Mouse (Mus musculus) heart, embryonic 12.5 days (tissue): ENCODE measurements around the gene Fam129b. TPM values are rescaled to one million over a fixed set of nuclear protein-coding genes. Genes with fewer than 3 reads are reported as not detected.

Source experiments
- ATAC-seq: fragments of 200-750 bp; cut with Nextera tagmentation; 2 replicates; pipeline ENCODE4 v1.8.0; 2017; ENCODE audit warnings: moderate TSS enrichment, moderate library complexity; ENCODE audit not compliant: insufficient number of reproducible peaks, low FRiP score
- H3K27ac ChIP-seq: fragments of 300-500 bp; sonication (generic); 2 replicates; pipeline ENCODE4 v1.5.1; 2016; ENCODE audit warnings: mild to moderate bottlenecking, moderate library complexity; ENCODE audit not compliant: poor library complexity, severe bottlenecking
- H3K27me3 ChIP-seq: fragments of 300-500 bp; sonication (generic); replicated peaks from 2 replicates; pipeline ENCODE4 v1.6.1; 2016; ENCODE audit warnings: mild to moderate bottlenecking, moderate library complexity
- H3K36me3 ChIP-seq: fragments of 300-500 bp; sonication (generic); 2 replicates; pipeline ENCODE4 v1.6.1; 2016; ENCODE audit warnings: mild to moderate bottlenecking, moderate library complexity
- H3K4me1 ChIP-seq: fragments of 300-500 bp; sonication (generic); replicated peaks from 2 replicates; pipeline ENCODE4 v1.6.1; 2016; ENCODE audit warnings: mild to moderate bottlenecking
- H3K4me2 ChIP-seq: fragments of 300-500 bp; sonication (generic); 2 replicates; pipeline ENCODE4 v1.6.1; 2016; ENCODE audit warnings: mild to moderate bottlenecking, moderate library complexity
- H3K4me3 ChIP-seq: fragments of 300-500 bp; sonication (generic); 2 replicates; pipeline ENCODE4 v1.5.1; 2016; ENCODE audit warnings: mild to moderate bottlenecking
- H3K9ac ChIP-seq: fragments of 300-500 bp; sonication (generic); 2 replicates; pipeline ENCODE4 v1.6.1; 2016; ENCODE audit warnings: mild to moderate bottlenecking, moderate library complexity
- H3K9me3 ChIP-seq: fragments of 300-500 bp; sonication (generic); replicated peaks from 2 replicates; pipeline ENCODE4 v1.6.1; 2016; ENCODE audit warnings: mild to moderate bottlenecking, moderate library complexity
- WGBS: fragments of 180-500 bp; shearing (Covaris S2); methylation state at CpG from one replicate; pipeline ENCODE4 v1.1.7; 2016; 5-methylcytosine and 5-hydroxymethylcytosine counted together
- polyA plus RNA-seq: library from polyadenylated mRNA; unstranded; fragments of >200 nt; fragmentation: Nextera tagmentation; extraction: Ambion mirVana; gene quantifications from 2 replicates; pipeline ENCODE4 v1.2.1, GENCODE M21; 2016

Gene Fam129b
- polyA plus RNA-seq, 1 experiment from 2014 or later = 62.0 TPM

DNA sequence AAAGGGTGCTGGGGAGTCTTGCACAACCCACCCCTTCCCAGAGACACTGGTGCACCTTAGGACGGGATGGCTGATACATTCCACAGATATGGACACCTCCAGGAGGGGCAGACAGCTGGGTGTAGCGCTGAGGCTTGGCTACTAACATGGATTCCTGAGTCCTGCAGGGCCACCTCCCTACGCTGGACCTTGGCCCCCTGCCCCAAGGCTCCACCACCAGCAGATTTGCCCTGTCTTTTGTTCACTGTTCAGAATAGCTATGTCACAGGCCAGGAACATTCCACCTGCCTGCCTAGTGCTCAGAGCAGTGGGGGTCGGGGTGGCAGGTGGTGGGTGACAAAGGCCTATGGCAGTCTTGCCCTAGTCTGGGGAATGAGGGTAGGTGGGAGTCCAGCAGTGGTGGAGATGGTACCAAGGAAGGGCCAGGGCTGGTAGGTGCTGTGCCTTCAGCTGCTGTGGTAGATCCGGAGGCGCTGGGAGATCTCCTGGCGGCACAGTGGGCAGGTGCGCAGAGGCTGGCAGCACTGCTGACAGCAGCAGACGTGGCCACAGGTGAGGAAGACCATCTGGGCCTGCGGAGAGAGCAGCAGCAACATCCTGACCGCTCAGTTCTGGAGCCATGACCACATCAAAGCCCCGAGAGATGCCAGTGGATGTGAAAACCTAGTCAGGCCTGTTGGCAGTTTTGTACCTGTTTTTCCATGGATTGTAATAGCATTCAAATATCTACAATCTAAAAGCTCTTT is 50.6 kb downstream of the Fam129b start:
- no peak overlapping the region for H3K4me2 ChIP-seq
- H3K36me3 ChIP-seq = peaks cover 76% of the 10 kb centered on the region
- H3K4me3 ChIP-seq = no peak overlapping the region
- no peaks in the 10 kb centered on the region for H3K4me1 ChIP-seq
- no peak for ATAC-seq
- 83% methylated on average over 12 of the region's 12 CpGs for WGBS
- no peak overlapping the region for H3K27ac ChIP-seq
- no peaks in the 10 kb centered on the region for H3K27me3 ChIP-seq
- no peaks in the 10 kb centered on the region for H3K9me3 ChIP-seq
- H3K9ac ChIP-seq = no peak overlapping the region

DNA sequence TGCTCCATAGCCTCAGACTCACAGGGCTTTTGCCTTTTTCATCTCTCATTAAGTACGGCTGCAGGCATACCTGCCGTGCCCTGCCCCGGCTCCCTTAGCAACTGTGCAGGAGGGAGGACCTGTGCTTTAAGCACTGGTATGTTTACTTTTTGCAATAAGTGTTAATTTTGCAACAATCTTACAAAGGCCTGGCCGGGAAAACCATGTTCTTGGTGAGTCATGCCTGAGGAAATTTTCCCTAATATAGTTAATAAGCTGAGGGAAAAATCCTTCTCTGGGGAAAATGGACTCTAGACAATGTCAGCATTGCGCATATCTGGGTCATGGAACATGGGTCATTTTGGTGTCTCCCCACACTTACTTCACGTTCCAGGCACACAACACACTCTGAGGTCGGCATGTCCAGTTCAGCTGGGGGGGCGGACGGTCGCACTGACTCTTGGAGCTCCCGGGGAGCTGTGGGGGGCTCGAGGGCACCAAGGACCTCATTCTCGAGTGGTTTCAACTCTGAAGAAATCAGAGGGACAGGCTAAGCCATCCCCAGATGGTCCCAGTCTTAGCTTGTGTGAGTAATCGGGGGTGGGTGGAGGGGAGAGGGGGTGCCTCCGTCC is 51.8 kb downstream of the Fam129b start:
- Histone ChIP-seq H3K4me3 (no peak overlapping the region), H3K9ac (no peak overlapping the region), H3K4me2 (no peak overlapping the region), H3K4me1 (no peaks in the 10 kb centered on the region), H3K9me3 (no peaks in the 10 kb centered on the region), H3K27me3 (no peaks in the 10 kb centered on the region), H3K27ac (no peak overlapping the region), H3K36me3 (peaks cover 71% of the 10 kb centered on the region)
- WGBS = 77% methylated on average over 15 of the region's 15 CpGs
- no peak for ATAC-seq

DNA sequence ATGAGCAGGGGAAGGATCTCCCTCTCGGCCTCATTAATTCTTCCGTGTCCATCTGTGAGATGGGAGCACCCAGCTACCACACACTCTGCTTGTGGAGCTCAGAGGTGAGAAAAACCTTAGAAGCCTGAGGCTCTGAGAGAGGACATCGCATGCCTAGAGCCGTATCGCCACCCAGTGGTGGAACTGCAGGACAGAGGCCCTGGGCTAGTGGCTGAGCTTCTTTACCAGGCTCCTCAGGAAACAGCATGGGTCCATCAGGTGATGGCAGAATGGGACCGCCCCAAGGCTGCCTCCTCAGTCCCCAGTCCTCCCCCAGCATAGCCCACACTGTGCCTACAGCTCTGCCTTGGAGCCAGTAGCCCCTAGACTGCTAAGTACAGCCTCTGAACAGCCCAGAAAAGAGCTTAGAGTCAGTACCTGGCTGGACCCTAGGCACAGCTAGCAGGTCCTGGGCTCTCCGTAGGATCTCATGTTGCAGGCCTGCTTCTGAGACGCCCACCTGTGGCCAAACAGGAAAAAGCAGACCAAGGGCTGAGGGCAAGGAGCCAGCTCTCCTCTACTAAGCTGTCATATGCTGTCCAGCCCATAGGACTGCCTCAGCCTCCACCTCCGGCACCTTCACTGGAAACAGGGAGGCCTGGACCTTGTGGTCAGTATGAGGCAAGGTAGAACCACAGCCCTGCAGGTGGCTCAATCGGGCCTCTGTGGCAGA is 52.5 kb downstream of the Fam129b start:
- peak; percentile 53 for ATAC-seq
- Histone ChIP-seq H3K4me2 (no peak overlapping the region), H3K4me3 (no peak overlapping the region), H3K4me1 (no peaks in the 10 kb centered on the region), H3K27me3 (no peaks in the 10 kb centered on the region), H3K36me3 (peaks cover 71% of the 10 kb centered on the region), H3K9ac (no peak overlapping the region), H3K27ac (no peak overlapping the region), H3K9me3 (no peaks in the 10 kb centered on the region)
- 28% methylated on average over 10 of the region's 10 CpGs for WGBS

DNA sequence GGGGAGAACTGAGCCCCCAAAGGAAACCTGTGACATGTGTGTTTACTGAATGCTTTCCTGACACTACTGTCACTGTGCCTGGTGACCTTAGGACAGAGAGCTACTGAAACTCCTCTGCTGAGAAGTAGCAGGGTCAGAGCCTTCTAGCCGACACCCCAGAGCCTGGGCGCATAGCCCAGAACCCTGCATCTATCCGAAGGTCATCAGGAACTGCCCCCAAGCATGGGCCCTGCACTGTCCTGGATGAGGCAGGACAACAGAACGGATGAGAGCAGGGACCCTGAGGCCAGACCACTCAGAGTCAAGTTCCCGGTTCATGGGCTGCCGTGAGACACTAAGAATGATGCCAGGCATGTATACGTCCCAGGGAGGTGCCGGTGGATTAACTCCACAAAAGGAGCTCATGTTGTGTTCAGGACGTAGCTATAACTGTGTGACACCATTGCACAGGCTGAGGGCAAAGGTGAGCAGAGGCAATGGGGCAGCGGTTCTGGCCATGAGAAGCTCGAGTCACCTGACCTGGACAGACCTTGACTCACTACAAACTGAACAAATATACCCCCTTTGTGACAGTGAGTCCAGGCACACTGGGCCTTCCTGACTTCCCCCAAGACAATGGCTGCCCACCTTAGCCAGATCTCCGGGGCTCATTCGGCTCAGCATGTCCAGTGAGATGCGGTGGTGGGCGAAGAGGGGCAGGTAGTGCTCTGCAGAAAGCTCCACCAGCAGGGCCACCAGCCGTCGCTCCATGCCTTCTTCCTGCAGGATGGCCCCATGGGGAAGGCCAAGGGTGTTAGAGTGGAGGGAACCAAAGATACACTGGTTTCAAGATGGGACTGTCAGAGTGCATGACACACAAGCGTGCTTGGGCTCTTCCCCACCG is 53.3 kb downstream of the Fam129b start:
- WGBS = 88% methylated on average over 19 of the region's 19 CpGs
- Histone ChIP-seq H3K4me2 (no peak overlapping the region), H3K36me3 (peaks cover 71% of the 10 kb centered on the region), H3K9ac (no peak overlapping the region), H3K27ac (no peak overlapping the region), H3K4me1 (no peaks in the 10 kb centered on the region), H3K27me3 (no peaks in the 10 kb centered on the region), H3K4me3 (no peak overlapping the region), H3K9me3 (no peaks in the 10 kb centered on the region)
- no peak for ATAC-seq

DNA sequence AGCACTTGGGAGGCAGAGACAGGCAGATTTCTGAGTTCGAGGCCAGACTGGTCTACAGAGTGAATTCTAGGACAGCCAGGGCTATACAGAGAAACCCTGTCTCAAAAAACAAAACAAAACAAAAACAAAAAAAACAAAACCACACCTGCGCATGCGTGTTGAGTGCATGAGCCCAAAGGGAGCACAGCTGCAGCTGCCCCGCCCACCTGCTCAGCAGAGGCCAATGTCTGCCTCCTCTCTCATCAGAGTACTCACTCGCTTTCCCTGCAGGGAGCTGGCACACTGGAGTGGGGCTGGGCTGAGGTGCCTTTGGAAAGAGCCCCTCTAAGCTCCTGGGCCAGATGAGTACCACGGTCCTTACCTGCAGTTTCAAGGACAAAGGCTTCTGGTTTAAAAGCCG is 55.8 kb downstream of the Fam129b start:
- no peak for ATAC-seq
- no peaks in the 10 kb centered on the region for H3K9me3 ChIP-seq
- no peaks in the 10 kb centered on the region for H3K4me1 ChIP-seq
- H3K4me2 ChIP-seq = no peak overlapping the region
- no peaks in the 10 kb centered on the region for H3K27me3 ChIP-seq
- WGBS = 69% methylated on average over 7 of the region's 7 CpGs
- no peak overlapping the region for H3K27ac ChIP-seq
- H3K9ac ChIP-seq = no peak overlapping the region
- H3K4me3 ChIP-seq = no peak overlapping the region
- peaks cover 68% of the 10 kb centered on the region for H3K36me3 ChIP-seq

DNA sequence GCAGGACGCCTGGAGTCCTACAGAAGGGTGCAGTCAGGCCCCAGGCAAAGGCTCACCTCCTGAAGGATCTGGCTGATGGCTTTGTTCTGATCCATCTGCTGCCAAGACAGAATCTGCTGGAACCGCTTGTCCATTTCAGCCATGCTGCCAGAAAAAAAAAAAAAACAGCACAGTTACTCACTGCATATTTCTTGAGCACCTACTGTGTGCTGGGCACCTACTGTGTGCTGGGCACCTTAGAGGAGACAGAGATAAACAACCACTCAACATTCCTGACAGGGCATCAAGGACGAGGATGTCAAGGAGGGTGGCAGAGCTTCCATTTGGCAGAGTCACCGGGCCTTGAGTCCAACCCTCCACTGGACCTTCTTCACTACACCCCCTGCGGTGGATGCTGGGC is 62.8 kb downstream of the Fam129b start:
- no peaks in the 10 kb centered on the region for H3K9me3 ChIP-seq
- H3K36me3 ChIP-seq = peaks cover 84% of the 10 kb centered on the region
- no peak for ATAC-seq
- H3K27ac ChIP-seq = no peak overlapping the region
- H3K4me2 ChIP-seq = no peak overlapping the region
- H3K27me3 ChIP-seq = no peaks in the 10 kb centered on the region
- no peaks in the 10 kb centered on the region for H3K4me1 ChIP-seq
- WGBS = 76% methylated on average over 5 of the region's 5 CpGs
- no peak overlapping the region for H3K4me3 ChIP-seq
- H3K9ac ChIP-seq = no peak overlapping the region

DNA sequence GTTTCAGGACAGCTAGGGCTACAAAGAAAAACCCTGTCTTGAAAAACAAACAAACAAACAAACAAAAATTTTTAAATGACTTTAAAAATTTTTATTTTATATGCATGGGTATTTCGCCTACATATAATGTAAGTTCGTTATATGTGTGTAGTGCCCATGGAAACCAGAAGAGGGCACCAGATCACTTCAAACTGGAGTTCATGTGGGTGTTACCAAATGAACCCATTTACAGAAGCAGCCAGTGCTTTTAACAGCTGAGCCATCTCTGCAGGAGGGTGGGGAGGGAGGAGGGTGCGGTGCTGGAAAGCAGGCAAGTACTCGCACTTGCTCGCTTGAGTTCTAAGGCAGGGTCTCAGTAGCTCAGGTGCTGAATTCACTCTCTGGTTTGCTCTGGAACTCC is 63.5 kb downstream of the Fam129b start:
- no peaks in the 10 kb centered on the region for H3K9me3 ChIP-seq
- peaks cover 79% of the 10 kb centered on the region for H3K36me3 ChIP-seq
- H3K4me1 ChIP-seq = no peaks in the 10 kb centered on the region
- no peak overlapping the region for H3K4me3 ChIP-seq
- ATAC-seq = no peak
- no peaks in the 10 kb centered on the region for H3K27me3 ChIP-seq
- no peak overlapping the region for H3K27ac ChIP-seq
- H3K4me2 ChIP-seq = no peak overlapping the region
- H3K9ac ChIP-seq = no peak overlapping the region
- WGBS = 61% methylated on average over 5 of the region's 5 CpGs

DNA sequence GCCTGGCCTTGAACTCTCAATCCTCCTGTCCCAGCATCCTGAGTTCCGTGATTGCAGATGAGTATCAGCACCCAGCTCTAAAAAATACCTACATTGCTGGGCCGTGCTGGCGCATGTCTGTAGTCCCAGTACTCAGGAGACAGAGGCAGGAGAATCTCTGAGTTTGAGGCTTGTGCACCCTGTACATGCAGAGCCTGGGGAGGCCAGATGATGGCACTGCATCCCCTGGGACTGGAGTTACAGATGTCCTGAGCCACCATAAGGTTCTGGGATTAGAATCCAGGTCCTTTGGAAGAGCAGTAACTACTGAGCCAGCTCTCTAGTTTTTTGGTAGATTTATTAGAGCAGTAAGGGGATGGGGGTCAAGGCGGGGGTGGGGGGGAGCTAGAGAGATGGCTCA is 64.6 kb downstream of the Fam129b start:
- H3K36me3 ChIP-seq = peaks cover 80% of the 10 kb centered on the region
- WGBS = 88% methylated on average over 4 of the region's 4 CpGs
- no peak overlapping the region for H3K9ac ChIP-seq
- H3K4me3 ChIP-seq = no peak overlapping the region
- H3K4me1 ChIP-seq = no peaks in the 10 kb centered on the region
- H3K9me3 ChIP-seq = no peaks in the 10 kb centered on the region
- no peak overlapping the region for H3K27ac ChIP-seq
- ATAC-seq = no peak
- no peaks in the 10 kb centered on the region for H3K27me3 ChIP-seq
- H3K4me2 ChIP-seq = no peak overlapping the region

DNA sequence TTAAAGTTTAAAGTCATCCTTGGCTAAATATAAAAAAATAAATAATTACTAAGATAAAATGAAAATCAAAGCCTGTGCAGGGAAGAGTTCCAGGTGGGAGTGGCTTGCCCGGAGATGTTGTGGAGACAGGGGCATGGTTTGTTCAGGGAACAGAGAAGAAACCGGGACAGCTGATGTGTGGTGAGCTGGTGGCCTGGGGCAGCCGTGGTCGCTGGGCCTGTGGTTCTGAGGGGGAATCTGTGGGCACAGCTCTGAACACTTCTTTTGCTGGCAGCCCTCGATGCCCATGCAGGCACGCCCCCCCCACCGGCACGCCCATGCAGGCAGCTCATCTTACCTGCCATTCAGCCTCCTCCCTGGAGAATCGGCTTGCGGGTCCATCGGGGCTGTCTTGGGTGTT is 71.5 kb downstream of the Fam129b start:
- H3K36me3 ChIP-seq = peaks cover 67% of the 10 kb centered on the region
- no peak overlapping the region for H3K27ac ChIP-seq
- no peak overlapping the region for H3K4me3 ChIP-seq
- 89% methylated on average over 11 of the region's 11 CpGs for whole genome bisulfite sequencing
- ATAC-seq = no peak
- no peaks in the 10 kb centered on the region for H3K27me3 ChIP-seq
- no peak overlapping the region for H3K9ac ChIP-seq
- no peaks in the 10 kb centered on the region for H3K9me3 ChIP-seq
- H3K4me2 ChIP-seq = no peak overlapping the region
- H3K4me1 ChIP-seq = peaks cover 4% of the 10 kb centered on the region; the same call in 1 of the 2 replicates

DNA sequence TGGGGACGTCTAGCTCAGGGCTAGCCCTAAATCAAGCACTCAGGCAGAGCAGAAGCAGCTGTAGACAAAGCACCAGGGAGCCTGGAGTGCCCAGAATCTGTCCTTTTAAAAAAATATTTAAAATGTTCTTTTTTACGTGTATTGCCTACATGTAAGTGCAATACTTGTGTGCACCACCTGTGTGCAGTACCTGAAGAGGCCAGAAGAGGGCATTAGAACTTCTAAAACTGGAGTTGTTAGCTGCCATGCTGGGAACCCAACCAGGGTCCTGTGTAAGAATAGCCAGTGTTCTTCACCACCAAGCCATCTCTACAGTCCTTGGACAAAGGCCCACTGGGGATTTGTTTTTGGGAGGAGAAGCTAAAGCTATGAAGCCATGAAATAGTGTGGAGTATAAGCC is 78.7 kb downstream of the Fam129b start:
- no peak overlapping the region for H3K27ac ChIP-seq
- 0 out of 2 replicates have a peak, but pooled peaks cover 7% of the 10 kb centered on the region for H3K9me3 ChIP-seq
- peaks cover 72% of the 10 kb centered on the region for H3K36me3 ChIP-seq
- no peak overlapping the region for H3K4me2 ChIP-seq
- WGBS = 88% methylated on average over 2 of the region's 2 CpGs
- H3K4me1 ChIP-seq = peaks cover 4% of the 10 kb centered on the region; the same call in 1 of the 2 replicates
- ATAC-seq = no peak
- no peak overlapping the region for H3K9ac ChIP-seq
- no peak overlapping the region for H3K4me3 ChIP-seq
- H3K27me3 ChIP-seq = no peaks in the 10 kb centered on the region

DNA sequence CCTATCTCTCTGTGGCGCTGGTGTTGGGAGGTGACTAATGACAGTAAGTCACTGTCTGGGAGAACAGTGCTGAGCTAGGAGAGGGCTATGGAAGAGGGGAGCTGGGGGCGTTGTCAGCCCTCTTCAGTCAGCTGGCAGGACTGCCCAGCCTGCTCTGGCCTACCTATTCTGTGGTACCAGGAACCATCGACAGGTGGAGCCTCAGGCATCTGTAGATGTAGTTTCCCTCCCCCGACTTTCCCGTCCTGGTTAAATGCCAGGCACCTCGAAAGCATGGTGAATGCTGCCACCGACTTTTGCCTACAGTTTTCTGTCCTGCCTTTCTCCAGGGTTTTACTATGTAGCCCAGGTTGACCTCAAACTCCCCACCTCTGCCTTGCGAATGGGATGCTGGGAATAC is 81.4 kb downstream of the Fam129b start:
- 54% methylated on average over 8 of the region's 8 CpGs for WGBS
- Histone ChIP-seq H3K4me2 (no peak overlapping the region), H3K27me3 (no peaks in the 10 kb centered on the region), H3K36me3 (peaks cover 52% of the 10 kb centered on the region), H3K27ac (no peak overlapping the region), H3K4me1 (peaks cover 10% of the 10 kb centered on the region), H3K9ac (no peak overlapping the region), H3K4me3 (no peak overlapping the region), H3K9me3 (0 out of 2 replicates have a peak, but pooled peaks cover 7% of the 10 kb centered on the region)
- no peak for ATAC-seq
